Comparison of ENCODE assay signal across 9 mouse cellular contexts in the genomic region with DNA sequence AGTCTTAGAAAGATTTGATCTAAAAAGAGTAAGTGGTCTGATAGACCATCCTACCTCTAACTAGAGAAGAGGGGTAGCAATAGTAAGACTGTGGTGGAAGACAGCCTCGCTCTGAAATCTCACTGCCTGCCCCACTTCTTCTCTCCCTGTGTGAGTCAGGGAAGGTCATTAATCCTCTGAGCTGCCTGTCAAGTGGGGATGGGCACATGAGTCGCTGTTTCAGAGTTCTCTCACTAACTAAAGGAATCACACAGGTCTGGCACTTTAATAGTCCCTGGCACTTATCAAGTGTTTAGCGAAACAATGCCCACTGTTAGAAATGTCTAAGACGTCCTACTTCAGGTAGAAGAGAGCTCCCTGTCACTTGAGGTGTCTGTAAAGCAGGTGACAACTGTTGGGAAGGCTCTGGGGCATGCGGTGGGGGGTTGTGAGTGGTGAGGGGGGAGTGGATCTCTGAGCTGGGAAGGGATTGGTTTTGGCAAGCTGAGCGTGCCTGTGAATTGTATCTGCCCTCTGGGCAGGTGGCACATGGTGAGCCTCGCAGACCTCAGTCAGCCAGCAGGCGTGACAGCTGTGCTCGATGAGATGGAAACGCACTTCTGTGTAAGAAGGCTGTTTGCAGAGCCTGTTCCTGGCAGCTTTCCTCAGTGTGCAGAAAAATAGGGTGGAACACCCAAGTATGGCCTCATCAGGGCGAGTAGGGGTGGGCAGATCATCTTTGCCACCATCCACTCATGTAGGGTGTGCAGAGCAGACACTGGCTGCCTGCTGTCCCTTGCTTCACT. TPM values are rescaled to one million over a fixed set of nuclear protein-coding genes. Genes with fewer than 3 reads are reported as not detected.
DNase-seq lines count a peak whose midpoint lies in the region; ATAC-seq and TF ChIP-seq lines count a peak whose summit lies in the region.
"Had no signal": no experiment of that assay in that cellular context is flagged by ENCODE, and none has a peak within 500 bp of the region (broad histone marks: within the 10 kb centered on the region; RNA-seq: fewer than 3 reads in every experiment).

No protein-coding gene starts in this region.

- H3K36me3 ChIP-seq in hindbrain, embryonic 12.5 days: no peaks in the 10 kb centered on the region
- no peaks in the 10 kb centered on the region for H3K36me3 ChIP-seq in neural tube, embryonic 12.5 days
- H3K36me3 ChIP-seq: liver, embryonic 13.5 days had no signal

- no peak for TF ChIP-seq CTCF in bone marrow, adult 2 months (IDR thresholded peaks at IDR 0.05; ENCODE audit: control insufficient read depth, insufficient read depth, low read length)

- no peaks in the 10 kb centered on the region for H3K9me3 ChIP-seq in hindbrain, embryonic 12.5 days (replicated peaks)
- H3K9me3 ChIP-seq in neural tube, embryonic 12.5 days: no peaks in the 10 kb centered on the region
- H3K9me3 ChIP-seq: liver, embryonic 13.5 days had no signal

- no peak overlapping the region for H3K4me3 ChIP-seq in bone marrow, adult 2 months (replicated peaks; ENCODE audit: control insufficient read depth, low read depth, low read length)
- no peak overlapping the region for H3K4me3 ChIP-seq in hindbrain, embryonic 12.5 days
- H3K4me3 ChIP-seq in neural tube, embryonic 12.5 days: no peak overlapping the region
- H3K4me3 ChIP-seq: liver, embryonic 13.5 days had no signal

- no peaks in the 10 kb centered on the region for H3K27me3 ChIP-seq in hindbrain, embryonic 12.5 days
- H3K27me3 ChIP-seq in neural tube, embryonic 12.5 days (replicated peaks): no peaks in the 10 kb centered on the region
- H3K27me3 ChIP-seq: liver, embryonic 13.5 days had no signal

- H3K27ac ChIP-seq in bone marrow, adult 2 months (ENCODE audit: control insufficient read depth, insufficient read depth, low read depth, low read length, poor library complexity): peak overlapping the region; percentile 48
- H3K27ac ChIP-seq in hindbrain, embryonic 12.5 days: peak overlapping the region; percentile 41
- peak overlapping the region; percentile 11; the same call in 1 of the 2 replicates for H3K27ac ChIP-seq in neural tube, embryonic 12.5 days
- H3K27ac ChIP-seq: liver, embryonic 13.5 days had no signal

- peak; percentile 25; the same call in 1 of the 2 replicates for ATAC-seq in frontal cortex, adult (ENCODE audit: low TSS enrichment)
- ATAC-seq in hindbrain, embryonic 12.5 days (ENCODE audit: low FRiP score): peak; percentile 74
- peak; percentile 72 for ATAC-seq in neural tube, embryonic 12.5 days (ENCODE audit: low FRiP score, low read depth)
- ATAC-seq in megakaryocyte progenitor cell, adult 5-6 weeks (replicated peaks; ENCODE audit: poor library complexity): no peak

- WGBS in bone marrow, adult 2 months: 69% methylated on average over 11 of the region's 11 CpGs
- whole genome bisulfite sequencing in hindbrain, embryonic 12.5 days: 36% methylated on average over 11 of the region's 11 CpGs
- 32% methylated on average over 11 of the region's 11 CpGs for WGBS in neural tube, embryonic 12.5 days

- peak; percentile 40; the same call in 1 of the 2 replicates for TF ChIP-seq POLR2A in bone marrow, adult 2 months (IDR thresholded peaks at IDR 0.05; ENCODE audit: borderline replicate concordance, control insufficient read depth, low read depth, low read length)

- no peak overlapping the region for H3K9ac ChIP-seq in hindbrain, embryonic 12.5 days
- H3K9ac ChIP-seq in neural tube, embryonic 12.5 days: no peak overlapping the region
- H3K9ac ChIP-seq: liver, embryonic 13.5 days had no signal

- peaks cover 1% of the 10 kb centered on the region; the same call in 1 of the 2 replicates for H3K4me1 ChIP-seq in bone marrow, adult 2 months (ENCODE audit: control insufficient read depth, insufficient read depth, low read length)
- peaks cover 17% of the 10 kb centered on the region for H3K4me1 ChIP-seq in hindbrain, embryonic 12.5 days
- H3K4me1 ChIP-seq in neural tube, embryonic 12.5 days: peaks cover 25% of the 10 kb centered on the region

- no peak overlapping the region for H3K4me2 ChIP-seq in hindbrain, embryonic 12.5 days (replicated peaks)
- H3K4me2 ChIP-seq in neural tube, embryonic 12.5 days (replicated peaks): no peak overlapping the region
- H3K4me2 ChIP-seq: liver, embryonic 13.5 days had no signal

- no peak for DNase-seq in frontal cortex, postnatal 25 days (ENCODE audit: low spot score in 2 of 2)
- no peak for DNase-seq in B cell, adult 2 months
- no peak for DNase-seq in kidney, postnatal 10 days
- DNase-seq: liver, embryonic 13.5 days had no signal

RNA-seq across cellular contexts. Expression of gene Thbs4, which starts 57.9 kb away (rescaled TPM):
- polyA plus RNA-seq in bone marrow, adult 2 months (2011; ENCODE audit: insufficient read depth, insufficient read length, low replicate concordance, missing spikeins): 1.2 TPM in 1 of 2 replicates, not detected in the other
- 2.8 and 4.0 TPM in 2 replicates for polyA plus RNA-seq in hindbrain, embryonic 12.5 days (2016; fragmentation: Nextera tagmentation; extraction: Ambion mirVana)
- polyA plus RNA-seq in neural tube, embryonic 12.5 days (2016; fragmentation: Nextera tagmentation; extraction: Ambion mirVana): 1.6 and 2.8 TPM in 2 replicates
- not detected in 2 replicates for total RNA-seq in megakaryocyte progenitor cell, adult 5-6 weeks (2015)
- 0.30 TPM in 1 of 2 replicates, not detected in the other for total RNA-seq in megakaryocyte progenitor cell, adult 5-6 weeks (2017)
